Mouse (Mus musculus) megakaryocyte, embryonic 14.5 days (primary cell): ENCODE measurements around the gene Chmp5. TPM values are rescaled to one million over a fixed set of nuclear protein-coding genes. Genes with fewer than 3 reads are reported as not detected.
"Not testable (repeated sequence)": the region's sequence is repeated elsewhere in the genome, so short reads cannot be mapped to it uniquely, and the experiment has no call there.

Source experiments
- H3K27me3 ChIP-seq: replicated peaks from 2 replicates; pipeline ENCODE3; 2012; ENCODE audit warnings: inconsistent platforms
- H3K36me3 ChIP-seq: replicated peaks from 2 replicates; pipeline ENCODE3; 2012; ENCODE audit warnings: low read length, inconsistent platforms, mixed read lengths
- H3K4me1 ChIP-seq: 2 replicates; pipeline ENCODE4 v1.6.1; 2012; ENCODE audit warnings: inconsistent platforms
- H3K4me3 ChIP-seq: replicated peaks from 2 replicates; pipeline ENCODE3; 2012; ENCODE audit warnings: moderate library complexity, mild to moderate bottlenecking, inconsistent platforms
- H3K9me3 ChIP-seq: 2 replicates; pipeline ENCODE4 v1.6.1; 2012; ENCODE audit warnings: inconsistent platforms
- FLI1 ChIP-seq: IDR thresholded peaks from 2 replicates; pipeline ENCODE4 v1.6.1; 2012; ENCODE audit warnings: low read length, inconsistent platforms, mixed read lengths
- GATA1 ChIP-seq: IDR thresholded peaks from 3 replicates; pipeline ENCODE4 v1.6.1; 2012; ENCODE audit warnings: mixed read lengths, low read length, inconsistent platforms, borderline replicate concordance
- polyA plus RNA-seq: library from polyadenylated mRNA; stranded (reverse); fragments of >175 nt; gene quantifications from 2 replicates; pipeline ENCODE4 v1.2.3, GENCODE M21; 2012; ENCODE audit warnings: low replicate concordance; ENCODE audit not compliant: insufficient read depth

The Chmp5 gene
- polyA plus RNA-seq, 1 experiment = 6.2 TPM

DNA sequence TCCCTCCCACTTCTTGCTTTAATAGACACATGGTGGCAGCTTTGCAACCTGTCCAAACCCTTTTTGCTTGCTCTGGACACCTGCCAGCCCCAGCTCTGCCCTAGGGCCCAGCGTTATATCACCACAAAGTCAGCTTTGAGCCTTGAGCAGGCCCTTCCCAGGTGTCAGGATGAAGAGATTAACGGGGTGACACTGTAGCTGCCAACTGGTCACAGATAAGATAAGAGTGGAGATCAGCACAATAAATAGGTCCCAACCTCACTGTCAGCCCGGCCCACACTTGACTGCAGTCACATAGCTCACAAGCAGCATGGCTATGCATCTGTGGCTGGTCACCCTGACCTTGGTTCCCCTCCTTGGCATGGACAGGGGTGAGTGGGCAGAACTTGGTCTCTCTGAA lies 28.4 kb upstream of the Chmp5 start, which contains the start of gene Spink4:
Gene Spink4 (plus strand): TSS at position 268 of the 400 bp plus-strand sequence.
- Histone ChIP-seq H3K4me3 (no peak within 1 kb of the TSS), H3K36me3 (no peaks in the 10 kb centered on the region), H3K4me1 (peaks cover 29% of the 10 kb centered on the region), H3K9me3 (peaks cover 3% of the 10 kb centered on the region), H3K27me3 (peaks cover 22% of the 10 kb centered on the region)
- TF ChIP-seq FLI1 (no peak), GATA1 (no peak)

DNA sequence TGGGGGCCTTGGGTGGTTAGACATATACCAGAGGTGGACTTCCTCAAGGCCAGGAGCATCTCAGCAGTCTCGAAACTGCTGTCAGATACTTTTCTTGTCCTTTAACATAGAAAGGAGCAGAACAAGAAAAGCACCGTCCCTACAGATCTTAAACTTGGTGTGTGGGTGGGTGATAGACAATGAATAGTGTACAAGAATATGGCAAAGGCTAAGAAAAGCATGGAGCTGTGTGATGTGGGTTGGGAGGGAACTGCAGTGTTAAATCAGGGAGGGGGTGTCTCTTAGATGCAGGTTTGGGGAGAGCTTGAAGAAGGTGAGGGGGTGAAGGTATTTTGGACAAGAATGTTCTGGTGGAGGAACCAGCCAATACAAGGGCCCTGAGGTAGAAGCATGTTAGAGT lies 27.6 kb upstream of the Chmp5 start:
- TF ChIP-seq FLI1 = no peak
- TF ChIP-seq GATA1 = no peak
- H3K4me3 ChIP-seq = no peak overlapping the region
- H3K36me3 ChIP-seq = no peaks in the 10 kb centered on the region
- H3K27me3 ChIP-seq = peaks cover 26% of the 10 kb centered on the region
- peaks cover 4% of the 10 kb centered on the region for H3K9me3 ChIP-seq
- peaks cover 21% of the 10 kb centered on the region for H3K4me1 ChIP-seq

DNA sequence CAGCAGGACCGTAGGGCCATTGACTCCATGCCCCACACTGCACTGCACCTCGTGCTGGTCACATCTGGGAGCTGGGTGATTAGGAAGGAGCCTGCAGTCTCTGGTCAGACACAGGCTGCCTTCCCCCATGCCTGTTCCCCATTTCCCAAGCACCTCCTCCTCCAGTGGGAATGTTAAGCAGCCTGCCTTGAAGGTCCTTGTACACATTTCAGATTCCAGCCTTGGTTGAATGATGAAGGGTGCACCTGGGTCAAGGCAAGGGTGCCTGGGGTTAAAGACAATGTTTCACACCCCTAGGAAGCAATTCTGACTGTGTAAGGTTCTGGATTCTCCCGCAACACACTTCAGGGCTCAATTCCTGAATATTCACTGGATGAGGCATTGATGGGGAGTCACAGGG lies 26.9 kb upstream of the Chmp5 start:
- no peak for TF ChIP-seq FLI1
- TF ChIP-seq GATA1 = no peak
- peaks cover 14% of the 10 kb centered on the region for H3K4me1 ChIP-seq
- no peaks in the 10 kb centered on the region for H3K36me3 ChIP-seq
- peaks cover 26% of the 10 kb centered on the region for H3K27me3 ChIP-seq
- peaks cover 11% of the 10 kb centered on the region for H3K9me3 ChIP-seq
- no peak overlapping the region for H3K4me3 ChIP-seq

DNA sequence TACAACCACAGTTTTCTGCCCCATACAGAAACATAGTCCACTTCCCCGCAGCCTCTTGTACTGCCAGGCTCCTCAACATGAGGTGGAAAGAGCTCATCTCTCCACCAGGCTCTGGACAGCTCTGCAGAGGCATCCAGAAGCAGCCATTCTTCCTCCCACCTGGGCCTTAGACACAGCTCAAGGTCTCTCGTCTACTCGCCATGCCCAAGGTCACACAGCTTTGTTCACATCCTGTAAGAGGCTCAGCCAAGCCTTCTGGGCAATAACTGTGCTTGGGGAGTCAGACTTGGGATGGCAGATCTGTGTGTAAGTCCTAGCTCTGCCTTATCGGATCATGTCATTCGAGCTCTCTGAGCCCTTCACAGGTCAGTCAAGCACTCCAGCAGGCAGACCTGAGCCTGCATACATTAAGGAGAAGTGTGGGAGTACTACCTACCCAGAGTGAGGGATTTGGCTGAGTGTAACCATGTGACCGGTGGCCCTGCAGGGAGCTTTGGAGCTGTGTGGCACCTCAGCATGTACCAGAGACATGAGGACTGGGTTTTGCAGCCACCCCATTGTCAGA lies 25.0 kb upstream of the Chmp5 start:
- TF ChIP-seq FLI1 (no peak), GATA1 (no peak)
- H3K36me3 ChIP-seq = no peaks in the 10 kb centered on the region
- H3K4me3 ChIP-seq = no peak overlapping the region
- H3K27me3 ChIP-seq = peaks cover 28% of the 10 kb centered on the region
- H3K4me1 ChIP-seq = peaks cover 13% of the 10 kb centered on the region
- peaks cover 12% of the 10 kb centered on the region for H3K9me3 ChIP-seq

DNA sequence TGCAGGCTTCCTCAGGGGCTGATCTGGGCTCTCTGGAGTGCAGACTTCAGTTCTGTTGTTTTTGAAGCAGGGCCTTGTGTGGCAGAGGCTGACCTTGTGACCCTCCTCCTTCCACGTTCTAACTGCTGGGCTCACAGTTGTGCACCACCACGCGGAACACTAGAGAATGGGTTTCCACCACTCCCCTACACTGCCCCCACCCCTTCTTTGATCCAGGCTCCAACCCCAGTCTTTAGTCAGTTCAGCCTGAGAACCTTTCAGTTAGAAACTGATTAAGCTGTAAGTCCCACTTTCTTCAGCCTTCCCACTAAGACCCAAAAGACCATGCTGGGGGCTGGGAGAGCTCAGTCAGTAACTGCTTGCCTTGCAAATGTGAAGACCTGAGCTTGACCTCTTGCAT lies 22.6 kb upstream of the Chmp5 start:
- Histone ChIP-seq H3K9me3 (peaks cover 12% of the 10 kb centered on the region), H3K4me1 (peaks cover 11% of the 10 kb centered on the region), H3K27me3 (peaks cover 22% of the 10 kb centered on the region)

DNA sequence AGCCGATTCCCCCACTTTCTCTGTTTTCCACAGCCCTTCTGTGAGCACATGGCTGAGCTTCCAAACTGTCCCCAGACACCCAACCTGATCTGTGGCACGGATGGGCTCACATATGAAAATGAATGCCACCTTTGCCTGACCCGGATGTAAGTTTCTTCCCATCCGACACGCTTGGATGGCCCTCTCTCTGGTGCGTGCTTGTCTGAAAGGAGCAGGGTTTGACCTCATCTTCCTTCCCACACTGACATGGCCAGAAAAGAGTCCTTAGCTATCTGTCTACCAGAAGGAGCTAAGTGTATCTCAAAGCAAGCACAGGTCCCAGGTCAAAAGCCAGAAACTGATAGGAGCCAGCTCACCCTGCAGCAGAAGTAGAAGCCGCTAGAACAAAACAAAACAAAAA lies 19.2 kb upstream of the Chmp5 start:
- H3K36me3 ChIP-seq = peaks cover 29% of the 10 kb centered on the region
- no peak overlapping the region for H3K4me3 ChIP-seq
- H3K4me1 ChIP-seq = peaks cover 9% of the 10 kb centered on the region; the same call in 1 of the 2 replicates
- H3K9me3 ChIP-seq = peaks cover 12% of the 10 kb centered on the region
- peaks cover 6% of the 10 kb centered on the region for H3K27me3 ChIP-seq
- TF ChIP-seq FLI1 (no peak), GATA1 (no peak)

More for the DNA sequence above, 22.6 kb upstream of the Chmp5 start:
- Histone ChIP-seq H3K4me3 (no peak overlapping the region), H3K36me3 (no peaks in the 10 kb centered on the region)
- TF ChIP-seq FLI1 (no peak), GATA1 (no peak)

DNA sequence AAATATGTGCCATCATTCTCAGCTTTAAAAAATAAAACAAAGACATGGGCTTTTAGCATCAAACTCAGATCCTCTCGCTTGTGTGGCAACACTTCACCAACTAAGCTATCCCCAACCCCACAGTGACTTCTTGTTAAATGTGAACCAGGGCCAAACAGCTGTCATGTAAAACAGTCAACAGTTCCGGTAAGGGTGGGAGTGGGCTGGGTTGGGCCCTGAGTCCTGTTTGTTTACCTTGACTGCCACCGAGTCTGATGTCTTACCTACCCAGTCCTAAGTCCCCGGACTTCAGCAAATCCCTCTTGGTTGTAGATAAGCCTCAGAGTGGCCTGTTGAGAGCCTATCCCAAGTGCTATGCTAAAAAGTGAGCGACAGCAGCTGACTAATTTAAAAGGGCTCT lies 14.5 kb upstream of the Chmp5 start:
- TF ChIP-seq FLI1 = no peak
- TF ChIP-seq GATA1 = no peak
- Histone ChIP-seq H3K4me1 (peaks cover 18% of the 10 kb centered on the region), H3K36me3 (peaks cover 71% of the 10 kb centered on the region), H3K27me3 (no peaks in the 10 kb centered on the region), H3K4me3 (no peak overlapping the region), H3K9me3 (no peaks in the 10 kb centered on the region)

DNA sequence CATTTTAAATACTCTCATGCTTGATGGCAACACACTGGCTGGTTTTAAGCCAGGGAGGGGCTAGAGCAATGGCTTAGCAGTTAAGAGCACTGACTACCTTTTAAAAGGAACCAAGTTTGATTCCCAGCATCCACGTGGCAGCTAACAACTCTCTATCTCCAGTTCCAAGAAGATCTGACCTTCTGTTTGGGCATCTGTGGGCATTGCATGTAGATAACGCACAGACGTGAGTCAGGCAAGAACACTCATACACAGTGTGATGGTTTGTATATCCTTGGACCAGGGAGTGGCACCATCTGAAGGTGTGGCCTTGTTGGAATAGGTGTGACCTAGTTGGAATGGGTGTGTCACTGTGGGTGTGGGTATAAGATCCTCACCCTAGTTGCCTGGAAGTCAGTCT lies 13.8 kb upstream of the Chmp5 start:
- not testable (repeated sequence) for H3K27me3 ChIP-seq, H3K4me3 ChIP-seq, H3K9me3 ChIP-seq
- peaks cover 14% of the 10 kb centered on the region for H3K4me1 ChIP-seq
- peaks cover 77% of the 10 kb centered on the region for H3K36me3 ChIP-seq

DNA sequence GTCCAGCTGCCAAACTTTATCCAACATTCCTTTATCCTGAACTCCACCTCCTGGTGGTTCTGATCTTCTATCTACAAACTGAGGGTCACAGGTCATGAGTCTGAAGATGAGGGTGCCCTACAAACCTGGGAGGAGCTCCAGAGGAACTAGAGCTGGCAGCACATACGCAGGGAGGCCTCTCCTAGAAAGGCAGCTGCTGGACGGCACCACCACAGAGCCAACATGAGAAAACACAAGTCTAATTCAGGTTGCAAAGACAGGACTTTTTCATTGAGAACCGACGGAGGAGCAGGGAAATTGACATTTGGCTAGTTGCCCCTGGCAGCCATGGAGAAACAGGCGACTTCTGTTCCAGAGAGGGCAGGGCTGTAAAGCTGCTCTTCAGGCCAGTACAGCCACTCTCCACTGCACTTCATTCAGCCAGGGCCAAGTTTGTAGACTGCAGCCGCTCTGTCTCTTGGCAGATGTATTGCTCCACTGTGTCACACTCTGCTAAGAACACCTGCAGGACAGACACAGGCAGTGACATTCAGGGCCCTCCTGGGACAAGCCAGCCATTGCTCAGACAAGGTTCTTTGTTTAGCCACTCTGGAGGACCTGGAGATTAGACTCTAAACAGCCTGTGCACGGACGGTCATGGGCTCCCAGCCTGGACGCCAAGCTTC lies 11.9 kb upstream of the Chmp5 start:
- TF ChIP-seq GATA1 = no peak
- no peak for TF ChIP-seq FLI1
- Histone ChIP-seq H3K36me3 (peaks cover 94% of the 10 kb centered on the region), H3K9me3 (peaks cover 16% of the 10 kb centered on the region), H3K27me3 (no peaks in the 10 kb centered on the region), H3K4me3 (no peak overlapping the region), H3K4me1 (peaks cover 14% of the 10 kb centered on the region)

DNA sequence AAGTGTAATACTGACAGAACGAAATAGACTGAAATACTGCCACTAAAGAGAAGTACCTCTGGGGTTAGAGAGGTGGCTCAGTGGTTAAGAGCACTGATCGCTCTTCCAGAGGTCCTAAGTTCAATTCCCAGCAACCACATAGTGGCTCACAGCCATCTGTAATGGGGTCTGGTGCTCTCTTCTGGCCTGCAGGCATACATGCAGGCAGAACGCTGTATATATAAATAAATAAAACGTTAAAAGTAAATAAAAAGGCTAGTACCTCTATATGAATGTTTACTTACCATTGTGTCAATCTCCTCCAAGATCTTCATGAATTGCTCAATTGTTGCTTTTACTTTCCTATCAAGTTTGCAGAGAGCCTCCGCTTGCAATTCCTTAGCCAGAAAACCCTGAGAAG lies 9.4 kb upstream of the Chmp5 start:
- Histone ChIP-seq H3K27me3 (no peaks in the 10 kb centered on the region), H3K9me3 (peaks cover 16% of the 10 kb centered on the region), H3K36me3 (peaks cover 96% of the 10 kb centered on the region), H3K4me3 (no peak overlapping the region), H3K4me1 (peaks cover 30% of the 10 kb centered on the region)
- TF ChIP-seq FLI1 = no peak
- TF ChIP-seq GATA1 = no peak

DNA sequence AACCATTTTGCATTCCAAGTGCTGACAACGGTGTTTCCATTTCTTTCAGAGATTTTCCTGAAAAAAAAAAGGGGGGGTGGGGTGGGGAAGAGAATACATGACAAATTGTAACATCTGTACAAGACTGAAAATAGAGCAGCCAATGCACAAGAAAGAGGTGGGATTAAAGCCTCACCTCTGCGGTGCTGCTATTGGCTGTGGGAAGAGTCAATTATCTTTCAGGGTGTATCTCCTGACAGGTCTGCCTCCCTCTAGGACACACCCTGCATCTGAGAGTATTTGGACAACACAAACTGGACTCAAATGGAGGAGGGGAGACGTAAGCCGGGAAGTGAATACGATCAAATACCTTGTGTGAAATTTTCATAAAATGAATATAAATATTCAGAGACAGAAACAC lies 4.6 kb upstream of the Chmp5 start:
- Histone ChIP-seq H3K4me1 (peaks cover 48% of the 10 kb centered on the region), H3K4me3 (no peak overlapping the region), H3K36me3 (peaks cover 77% of the 10 kb centered on the region), H3K27me3 (no peaks in the 10 kb centered on the region), H3K9me3 (peaks cover 16% of the 10 kb centered on the region)
- TF ChIP-seq FLI1 (no peak), GATA1 (no peak)
